ENCODE assay signal across 7 mouse cellular contexts in the genomic region with DNA sequence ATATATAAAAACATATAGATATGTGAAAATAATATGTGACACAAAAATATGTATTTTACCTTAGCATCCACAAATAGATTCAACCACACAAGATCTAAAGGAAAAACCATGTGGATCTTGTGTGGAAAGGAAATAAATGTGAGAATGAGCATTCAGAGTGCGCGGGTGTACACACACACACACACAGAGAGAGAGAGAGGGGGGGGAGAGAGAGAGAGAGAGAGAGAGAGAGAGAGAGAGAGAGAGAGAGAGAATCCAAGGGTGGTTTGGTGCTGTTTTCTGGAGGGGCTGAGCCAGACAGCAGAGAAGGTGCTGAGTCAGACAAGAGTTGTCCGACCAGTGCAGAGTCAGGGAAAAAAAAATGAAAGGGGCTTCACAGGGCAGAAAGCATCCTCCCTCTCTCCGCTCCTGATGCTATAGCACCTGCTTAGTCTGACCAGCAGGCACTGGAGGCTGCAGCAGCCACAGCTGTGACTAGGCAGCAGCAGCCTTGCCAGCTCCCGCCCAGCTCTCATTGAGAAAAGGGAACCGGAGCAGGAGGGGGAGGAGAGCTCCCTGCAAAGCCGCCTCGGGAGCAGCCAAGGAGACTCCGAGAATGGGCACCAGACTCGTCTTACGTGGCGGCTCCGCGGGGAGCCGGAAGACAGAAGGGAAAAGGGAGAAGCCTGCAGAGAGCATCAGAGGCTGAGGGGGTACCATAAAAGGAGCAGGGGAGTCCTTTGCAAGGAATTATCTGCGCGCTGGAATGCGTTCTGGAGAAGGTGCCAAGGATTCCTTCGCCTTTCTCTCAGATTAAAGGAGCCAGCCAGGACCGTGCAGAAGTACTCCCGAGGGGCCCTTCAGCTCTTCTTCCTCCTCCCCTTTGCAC.
DNase-seq lines count a peak whose midpoint lies in the region; ATAC-seq lines count a peak whose summit lies in the region.

No protein-coding gene starts in this region.

- H3K36me3 ChIP-seq in embryonic facial prominence, embryonic 15.5 days: no peaks in the 10 kb centered on the region
- H3K36me3 ChIP-seq in heart, embryonic 10.5 days: no peaks in the 10 kb centered on the region
- no peaks in the 10 kb centered on the region for H3K36me3 ChIP-seq in kidney, embryonic 14.5 days (ENCODE audit: control insufficient read depth, insufficient read depth, low read length)
- no peaks in the 10 kb centered on the region for H3K36me3 ChIP-seq in limb, embryonic 12.5 days
- H3K36me3 ChIP-seq in midbrain, embryonic 13.5 days: no peaks in the 10 kb centered on the region
- no peaks in the 10 kb centered on the region for H3K36me3 ChIP-seq in stomach, embryonic 16.5 days (ENCODE audit: control insufficient read depth, insufficient read depth, low read length)

- peak overlapping the region; percentile 43 for H3K4me3 ChIP-seq in embryonic facial prominence, embryonic 15.5 days (replicated peaks)
- H3K4me3 ChIP-seq in heart, embryonic 10.5 days: peak overlapping the region; percentile 62
- peak overlapping the region; percentile 31 for H3K4me3 ChIP-seq in kidney, embryonic 14.5 days (ENCODE audit: low read length)
- H3K4me3 ChIP-seq in limb, embryonic 12.5 days (replicated peaks): peak overlapping the region; percentile 41
- H3K4me3 ChIP-seq in midbrain, embryonic 13.5 days (replicated peaks): peak overlapping the region; percentile 47
- peak overlapping the region; percentile 45 for H3K4me3 ChIP-seq in stomach, embryonic 16.5 days (replicated peaks; ENCODE audit: low read length)

- peak; percentile 55 for DNase-seq in brain, embryonic 18.5 days (ENCODE audit: low read depth, low spot score)
- DNase-seq in heart, embryonic 10.5 days (ENCODE audit: low spot score): peak; percentile 87

- peak overlapping the region; percentile 82 for H3K27ac ChIP-seq in embryonic facial prominence, embryonic 15.5 days (replicated peaks)
- H3K27ac ChIP-seq in heart, embryonic 10.5 days: peak overlapping the region; percentile 84
- peak overlapping the region; percentile 45 for H3K27ac ChIP-seq in kidney, embryonic 14.5 days (ENCODE audit: low read depth, low read length)
- H3K27ac ChIP-seq in limb, embryonic 12.5 days: no peak overlapping the region
- peak overlapping the region; percentile 81 for H3K27ac ChIP-seq in midbrain, embryonic 13.5 days
- H3K27ac ChIP-seq in stomach, embryonic 16.5 days (ENCODE audit: low read length): peak overlapping the region; percentile 66

- WGBS in embryonic facial prominence, embryonic 15.5 days: 3% methylated on average over 21 of the region's 21 CpGs
- WGBS in heart, embryonic 10.5 days: 2% methylated on average over 21 of the region's 21 CpGs
- under 1% methylated on average over 21 of the region's 21 CpGs for WGBS in kidney, embryonic 14.5 days
- 1% methylated on average over 21 of the region's 21 CpGs for WGBS in limb, embryonic 12.5 days
- WGBS in midbrain, embryonic 13.5 days: under 1% methylated on average over 21 of the region's 21 CpGs
- WGBS in stomach, embryonic 16.5 days: under 1% methylated on average over 21 of the region's 21 CpGs

- peak; percentile 88 for ATAC-seq in embryonic facial prominence, embryonic 15.5 days (ENCODE audit: insufficient number of reproducible peaks, low FRiP score, low TSS enrichment, low read depth)
- peak; percentile 90 for ATAC-seq in kidney, embryonic 14.5 days (ENCODE audit: low FRiP score, low TSS enrichment)
- ATAC-seq in limb, embryonic 12.5 days (ENCODE audit: insufficient number of reproducible peaks, insufficient read depth, low FRiP score, low TSS enrichment, low read depth): peak; percentile 68; the same call in 1 of the 2 replicates
- ATAC-seq in midbrain, embryonic 13.5 days: peak; percentile 97
- ATAC-seq in stomach, embryonic 16.5 days (ENCODE audit: insufficient read depth, low FRiP score): peak; percentile 90

- H3K27me3 ChIP-seq in embryonic facial prominence, embryonic 15.5 days: no peaks in the 10 kb centered on the region
- H3K27me3 ChIP-seq in heart, embryonic 10.5 days (ENCODE audit: insufficient read depth, poor library complexity, severe bottlenecking): no peaks in the 10 kb centered on the region
- no peaks in the 10 kb centered on the region for H3K27me3 ChIP-seq in kidney, embryonic 14.5 days (ENCODE audit: control insufficient read depth, insufficient read depth, low read length)
- H3K27me3 ChIP-seq in limb, embryonic 12.5 days: peaks cover 8% of the 10 kb centered on the region; the same call in 1 of the 2 replicates
- no peaks in the 10 kb centered on the region; the same call in 1 of the 2 replicates for H3K27me3 ChIP-seq in midbrain, embryonic 13.5 days
- H3K27me3 ChIP-seq in stomach, embryonic 16.5 days (ENCODE audit: control insufficient read depth, insufficient read depth, low read length): no peaks in the 10 kb centered on the region

- peak overlapping the region; percentile 53 for H3K4me2 ChIP-seq in embryonic facial prominence, embryonic 15.5 days (replicated peaks)
- H3K4me2 ChIP-seq in kidney, embryonic 14.5 days (replicated peaks; ENCODE audit: low read depth, low read length): peak overlapping the region; percentile 40
- peak overlapping the region; percentile 65 for H3K4me2 ChIP-seq in limb, embryonic 12.5 days
- peak overlapping the region; percentile 78 for H3K4me2 ChIP-seq in midbrain, embryonic 13.5 days (replicated peaks)
- peak overlapping the region; percentile 58 for H3K4me2 ChIP-seq in stomach, embryonic 16.5 days (ENCODE audit: low read depth, low read length)

- no peak overlapping the region for H3K9ac ChIP-seq in embryonic facial prominence, embryonic 15.5 days
- H3K9ac ChIP-seq in kidney, embryonic 14.5 days (ENCODE audit: low read depth, low read length): peak overlapping the region; percentile 52; the same call in 1 of the 2 replicates
- peak overlapping the region; percentile 40 for H3K9ac ChIP-seq in limb, embryonic 12.5 days (replicated peaks)
- peak overlapping the region; percentile 69 for H3K9ac ChIP-seq in midbrain, embryonic 13.5 days (replicated peaks)
- peak overlapping the region; percentile 64 for H3K9ac ChIP-seq in stomach, embryonic 16.5 days (ENCODE audit: low read length)

- H3K9me3 ChIP-seq in embryonic facial prominence, embryonic 15.5 days (replicated peaks): no peaks in the 10 kb centered on the region
- no peaks in the 10 kb centered on the region for H3K9me3 ChIP-seq in heart, embryonic 10.5 days
- no peaks in the 10 kb centered on the region for H3K9me3 ChIP-seq in kidney, embryonic 14.5 days (ENCODE audit: control insufficient read depth, low read length)
- H3K9me3 ChIP-seq in limb, embryonic 12.5 days: no peaks in the 10 kb centered on the region
- no peaks in the 10 kb centered on the region for H3K9me3 ChIP-seq in midbrain, embryonic 13.5 days
- no peaks in the 10 kb centered on the region for H3K9me3 ChIP-seq in stomach, embryonic 16.5 days (replicated peaks; ENCODE audit: control insufficient read depth, low read length)

- H3K4me1 ChIP-seq in embryonic facial prominence, embryonic 15.5 days: peaks cover 36% of the 10 kb centered on the region
- peaks cover 37% of the 10 kb centered on the region for H3K4me1 ChIP-seq in heart, embryonic 10.5 days
- H3K4me1 ChIP-seq in kidney, embryonic 14.5 days (ENCODE audit: control insufficient read depth, insufficient read depth, low read length): 0 out of 2 replicates have a peak, but pooled peaks cover 2% of the 10 kb centered on the region
- peaks cover 26% of the 10 kb centered on the region for H3K4me1 ChIP-seq in limb, embryonic 12.5 days (replicated peaks)
- H3K4me1 ChIP-seq in midbrain, embryonic 13.5 days (replicated peaks): peaks cover 37% of the 10 kb centered on the region
- H3K4me1 ChIP-seq in stomach, embryonic 16.5 days (ENCODE audit: control insufficient read depth, insufficient read depth, low read length): peaks cover 18% of the 10 kb centered on the region; the same call in 1 of the 2 replicates
